Mouse (Mus musculus): ENCODE measurements around the gene Mpp2. TPM values are rescaled to one million over a fixed set of nuclear protein-coding genes. Genes with fewer than 3 reads are reported as not detected.

Mpp2 gene
- 5.0 and 6.1 TPM in 2 replicates for polyA plus RNA-seq (2015; fragmentation: Nextera tagmentation; extraction: Ambion mirVana)

GRCm38 (mm10) chr11:102087931-102088898 is at the start of gene Mpp2:
Gene Mpp2, minus strand, starts transcription at chr11:102088515.

GRCm38 (mm10) chr11:102107732-102108131 is 19.4 kb upstream of the Mpp2 start, which contains the start of gene Pyy:
Gene Pyy, minus strand, starts transcription at chr11:102107832.

GRCm38 (mm10) chr11:102101219-102101618 is 12.9 kb upstream of the Mpp2 start, which contains the start of gene Ppy:
Gene Ppy, minus strand, starts transcription at chr11:102101319.

GRCm38 (mm10) chr11:102041350-102041949 is 46.9 kb downstream of the Mpp2 start, which contains the start of gene Cd300lg:
Gene Cd300lg, plus strand, starts transcription at chr11:102041509.

GRCm38 (mm10) chr11:102028087-102028816 is 60.1 kb downstream of the Mpp2 start, which contains the start of gene Mpp3:
Gene Mpp3, minus strand, starts transcription at chr11:102028461.

Other genes starting within 250 kb of the Mpp2 start
- 3.7 and 6.3 TPM in 2 replicates for gene Meox1, start 194.1 kb downstream of the Mpp2 start, polyA plus RNA-seq (2015; fragmentation: Nextera tagmentation; extraction: Ambion mirVana)
- 0.16 and 0.17 TPM in 2 replicates for gene Sost, start 121.5 kb downstream of the Mpp2 start, polyA plus RNA-seq (2015; fragmentation: Nextera tagmentation; extraction: Ambion mirVana)
- not detected in 2 replicates for gene Cfap97d1, start 104.2 kb downstream of the Mpp2 start, polyA plus RNA-seq (2015; fragmentation: Nextera tagmentation; extraction: Ambion mirVana)
- 31.6 and 37.9 TPM in 2 replicates for gene Dusp3, start 101.5 kb downstream of the Mpp2 start, polyA plus RNA-seq (2015; fragmentation: Nextera tagmentation; extraction: Ambion mirVana)
- gene Mpp3, start 60.1 kb downstream of the Mpp2 start, polyA plus RNA-seq (2015; fragmentation: Nextera tagmentation; extraction: Ambion mirVana), result 12.3 and 13.8 TPM in 2 replicates
- gene Cd300lg, start 47.0 kb downstream of the Mpp2 start, polyA plus RNA-seq (2015; fragmentation: Nextera tagmentation; extraction: Ambion mirVana), result 3.1 and 5.1 TPM in 2 replicates
- 0.28 TPM in 1 of 2 replicates, not detected in the other for gene Ppy, start 12.8 kb upstream of the Mpp2 start, polyA plus RNA-seq (2015; fragmentation: Nextera tagmentation; extraction: Ambion mirVana)
- 0.33 and 0.37 TPM in 2 replicates for gene Pyy, start 19.3 kb upstream of the Mpp2 start, polyA plus RNA-seq (2015; fragmentation: Nextera tagmentation; extraction: Ambion mirVana)
- gene Nags, start 57.0 kb upstream of the Mpp2 start, polyA plus RNA-seq (2015; fragmentation: Nextera tagmentation; extraction: Ambion mirVana), result 0.43 and 0.77 TPM in 2 replicates
- 16.8 and 23.9 TPM in 2 replicates for gene Tmem101, start 67.9 kb upstream of the Mpp2 start, polyA plus RNA-seq (2015; fragmentation: Nextera tagmentation; extraction: Ambion mirVana)
- 68.2 and 91.7 TPM in 2 replicates for gene Lsm12, start 96.8 kb upstream of the Mpp2 start, polyA plus RNA-seq (2015; fragmentation: Nextera tagmentation; extraction: Ambion mirVana)
- gene G6pc3, start 101.1 kb upstream of the Mpp2 start, polyA plus RNA-seq (2015; fragmentation: Nextera tagmentation; extraction: Ambion mirVana), result 28.6 and 70.2 TPM in 2 replicates
- 54.3 and 58.9 TPM in 2 replicates for gene Hdac5, start 141.7 kb upstream of the Mpp2 start, polyA plus RNA-seq (2015; fragmentation: Nextera tagmentation; extraction: Ambion mirVana)
- gene BC030867, start 160.4 kb upstream of the Mpp2 start, polyA plus RNA-seq (2015; fragmentation: Nextera tagmentation; extraction: Ambion mirVana), result 2.7 and 3.6 TPM in 2 replicates
- 0.04 TPM in 1 of 2 replicates, not detected in the other for gene Asb16, start 180.2 kb upstream of the Mpp2 start, polyA plus RNA-seq (2015; fragmentation: Nextera tagmentation; extraction: Ambion mirVana)
- 41.2 and 54.1 TPM in 2 replicates for gene Tmub2, start 196.4 kb upstream of the Mpp2 start, polyA plus RNA-seq (2015; fragmentation: Nextera tagmentation; extraction: Ambion mirVana)
- gene Atxn7l3, start 208.1 kb upstream of the Mpp2 start, polyA plus RNA-seq (2015; fragmentation: Nextera tagmentation; extraction: Ambion mirVana), result 7.6 and 8.0 TPM in 2 replicates
- gene Ubtf, start 231.2 kb upstream of the Mpp2 start, polyA plus RNA-seq (2015; fragmentation: Nextera tagmentation; extraction: Ambion mirVana), result 51.6 and 62.7 TPM in 2 replicates

Data from adrenal gland, postnatal 0 days (tissue).